Mouse (Mus musculus) heart, postnatal 36 days (tissue): ENCODE measurements around the gene Mmp12. TPM values are rescaled to one million over a fixed set of nuclear protein-coding genes. Genes with fewer than 3 reads are reported as not detected.
"Not testable (repeated sequence)": the region's sequence is repeated elsewhere in the genome, so short reads cannot be mapped to it uniquely, and the experiment has no call there.

ENCODE experiments used
- DNase-seq, 2 experiments: peaks; one replicate each; pipeline ENCODE4 v3.0.0; 2021 to 2022
- intact Hi-C: fragments of 180-260 bp; cut with DNase I; formaldehyde crosslinking; loops from one replicate; pipeline ENCODE4 v1.15.1; 2025
- total RNA-seq, 2 experiments: library from RNA; stranded (reverse); gene quantifications; 2 replicates each; pipeline ENCODE4 v1.2.3; 2021

The Mmp12 gene
- 1 to 10 TPM in 1 of 2 experiments, under 1 TPM in 1; 0.46 to 1.2 TPM for total RNA-seq

DNA sequence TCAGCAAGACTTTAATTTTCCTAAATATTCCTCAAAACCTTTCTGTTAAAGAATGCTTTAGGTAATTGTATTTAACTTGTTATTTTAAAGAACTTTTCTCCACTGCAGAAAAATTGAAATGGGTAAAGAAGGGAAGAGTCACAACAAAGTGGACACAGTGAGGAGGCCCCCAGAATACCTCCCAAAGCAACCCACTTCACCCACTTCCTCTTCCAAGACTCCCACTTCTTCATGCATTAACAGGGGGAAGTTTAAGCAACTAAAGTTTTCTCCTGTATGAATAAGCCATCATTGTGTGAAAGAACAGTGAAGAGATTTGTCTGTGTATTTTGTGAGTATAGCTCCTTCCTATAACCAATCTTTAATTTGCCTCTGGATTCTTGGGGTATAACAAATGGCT, at the start of gene Mmp12:
Gene Mmp12 (plus strand): TSS at position 275 of the 400 bp plus-strand sequence.
- intact Hi-C loops: no loop called here
- no peak for DNase-seq

- intact Hi-C loops: no loop called here
- DNase-seq: no peak
These were observed 12.3 kb upstream of the Mmp12 start for GRCm38 (mm10) chr9:7331847-7332246.

DNA sequence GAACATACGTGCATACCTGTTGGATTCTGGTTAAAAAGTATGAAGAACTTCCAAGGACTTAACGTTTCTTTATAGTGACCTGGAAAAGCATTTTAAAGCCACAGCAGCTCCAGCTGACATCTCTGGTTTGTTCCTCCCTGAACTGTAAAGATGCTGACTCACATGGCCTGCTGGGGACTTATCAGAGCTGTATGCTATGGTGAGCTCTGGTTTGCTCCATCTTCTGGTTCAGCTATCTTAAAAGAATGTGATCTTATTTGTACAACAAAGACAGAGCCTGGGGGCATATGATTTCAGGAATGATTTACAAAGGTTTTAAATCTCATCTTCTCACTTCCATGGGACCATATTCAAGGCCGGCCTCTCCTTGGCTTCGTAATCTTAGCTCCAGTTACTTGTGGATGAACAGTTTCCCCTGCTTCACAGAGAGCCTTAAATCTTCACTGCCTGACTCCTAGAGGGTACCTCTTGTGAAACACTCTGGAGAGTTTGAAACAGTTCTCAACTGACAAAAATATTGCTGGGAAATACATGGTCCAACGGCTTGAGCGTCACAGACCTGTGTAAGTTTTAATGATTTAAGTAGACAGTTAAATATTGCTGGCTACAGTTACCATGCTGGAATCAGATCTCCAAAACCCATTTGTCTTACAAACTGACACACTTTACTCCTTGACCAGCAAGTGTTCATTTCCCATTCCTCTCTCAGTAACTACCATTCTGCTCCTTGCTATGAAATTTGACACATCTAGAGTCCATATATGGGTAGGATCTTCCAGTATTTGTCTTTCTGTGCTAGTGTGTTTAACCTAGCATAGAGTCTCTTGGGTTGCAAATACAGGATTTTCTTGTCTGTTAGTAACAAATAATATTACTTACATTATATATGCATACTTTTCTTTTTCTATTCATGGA, 8.2 kb upstream of the Mmp12 start:
- intact Hi-C loops: no loop called here
- no peak for DNase-seq

DNA sequence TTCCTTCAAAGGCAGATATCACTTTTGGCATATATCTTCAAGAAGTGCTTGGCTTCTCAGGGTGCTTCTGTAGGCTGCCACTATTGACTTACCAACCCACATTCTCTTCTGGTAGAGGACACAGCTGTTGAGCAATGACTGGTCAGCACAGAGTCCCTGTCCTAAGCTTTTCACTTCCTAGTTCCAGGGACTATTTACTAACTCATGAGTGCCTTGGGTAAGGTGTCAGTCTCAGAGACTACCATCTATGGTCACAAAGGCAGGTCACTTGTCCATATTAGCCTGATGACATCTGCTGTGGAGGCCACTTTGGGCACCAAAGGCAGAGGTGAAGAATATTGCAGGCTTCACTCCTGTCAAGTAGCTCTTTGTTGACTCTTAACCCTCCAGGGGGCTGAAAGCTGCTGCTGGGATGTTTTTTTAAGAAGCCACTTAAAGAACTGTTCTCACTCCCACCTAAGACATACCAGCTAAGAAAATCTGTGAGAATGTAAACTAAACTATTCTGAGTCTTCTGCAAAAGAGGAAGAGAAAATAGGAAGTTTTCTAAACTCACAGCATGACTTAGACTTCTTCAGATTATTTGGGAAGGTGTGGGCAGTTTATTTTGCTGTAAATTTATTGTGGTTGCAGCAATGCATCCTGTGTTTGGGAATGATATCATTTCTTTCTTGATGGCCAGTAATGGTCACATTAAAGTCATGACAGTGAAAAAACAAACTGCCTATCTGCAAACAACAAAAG, 7.3 kb upstream of the Mmp12 start:
- intact Hi-C loops: no loop called here
- no peak for DNase-seq

- no peak for DNase-seq
- intact Hi-C loops: no loop called here
These were observed 1.3 kb downstream of the Mmp12 start for GRCm38 (mm10) chr9:7345513-7345912.

DNA sequence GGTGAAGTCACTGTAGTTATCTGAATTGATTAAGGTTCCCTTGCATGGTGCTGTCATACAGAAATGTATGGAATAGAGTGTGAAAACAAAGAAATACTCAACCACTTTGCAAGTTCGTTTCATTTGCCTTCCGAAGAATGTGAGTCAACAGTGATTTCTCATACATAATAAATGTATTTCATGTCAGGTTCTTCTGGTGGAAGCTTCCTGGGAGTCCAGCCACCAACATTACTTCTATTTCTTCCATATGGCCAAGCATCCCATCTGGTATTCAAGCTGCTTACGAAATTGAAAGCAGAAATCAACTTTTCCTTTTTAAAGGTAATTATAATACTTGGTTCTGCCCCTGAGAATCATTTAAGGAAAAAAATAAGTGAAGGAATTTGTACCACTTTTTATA, 10.4 kb downstream of the Mmp12 start:
- no peak for DNase-seq
- intact Hi-C loops: no loop called here

- intact Hi-C loops: no loop called here
- no peak for DNase-seq
These were observed 43.8 kb downstream of the Mmp12 start, which contains the start of gene Mmp1b for GRCm38 (mm10) chr9:7387947-7388346. Gene Mmp1b (minus strand): TSS chr9:7388047.

DNA sequence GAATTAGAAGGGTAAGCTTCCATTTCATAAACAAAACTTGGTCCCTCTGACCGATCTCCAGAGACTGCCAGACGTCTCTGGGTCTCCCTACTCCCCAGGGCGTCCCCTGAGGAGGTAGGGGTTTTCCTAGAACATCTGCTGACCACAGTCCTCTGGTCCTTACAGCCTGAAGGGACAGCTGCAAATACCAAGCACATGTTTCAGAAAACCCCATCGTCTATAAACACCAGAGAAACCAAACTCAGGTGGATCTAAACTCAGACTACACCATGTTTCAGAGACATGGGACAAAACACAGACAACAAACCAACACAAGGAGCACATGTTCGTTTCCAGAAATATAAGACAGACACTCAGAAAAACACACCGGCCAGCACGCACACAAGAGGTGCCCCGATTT, 52.4 kb downstream of the Mmp12 start:
- intact Hi-C loops: not testable (repeated sequence)

More for the DNA sequence above, 52.4 kb downstream of the Mmp12 start:
- not testable (repeated sequence) for DNase-seq

Other genes starting within 250 kb of the Mmp12 start
- 1 to 10 TPM; 1.6 to 2.4 TPM for gene Dync2h1, start 159.9 kb upstream of the Mmp12 start, total RNA-seq
- 10 to 100 TPM; 62.1 to 63.8 TPM for gene Dcun1d5, start 159.9 kb upstream of the Mmp12 start, total RNA-seq
- under 1 TPM; 0.22 to 0.57 TPM for gene Mmp13, start 71.9 kb upstream of the Mmp12 start, total RNA-seq
- gene Mmp1b, start 43.7 kb downstream of the Mmp12 start, total RNA-seq: not detected
- under 1 TPM; 0.27 to 0.28 TPM for gene Mmp3, start 101.4 kb downstream of the Mmp12 start, total RNA-seq
- gene Mmp10, start 158.0 kb downstream of the Mmp12 start, total RNA-seq: not detected
- under 1 TPM in 1 of 2 experiments, not detected in 1; 0.14 TPM for gene Mmp8, start 214.1 kb downstream of the Mmp12 start, total RNA-seq
- under 1 TPM in 1 of 2 experiments, not detected in 1; 0.22 TPM for gene Mmp27, start 227.0 kb downstream of the Mmp12 start, total RNA-seq